ENCODE assay signal across 24 mouse cellular contexts in the genomic region with DNA sequence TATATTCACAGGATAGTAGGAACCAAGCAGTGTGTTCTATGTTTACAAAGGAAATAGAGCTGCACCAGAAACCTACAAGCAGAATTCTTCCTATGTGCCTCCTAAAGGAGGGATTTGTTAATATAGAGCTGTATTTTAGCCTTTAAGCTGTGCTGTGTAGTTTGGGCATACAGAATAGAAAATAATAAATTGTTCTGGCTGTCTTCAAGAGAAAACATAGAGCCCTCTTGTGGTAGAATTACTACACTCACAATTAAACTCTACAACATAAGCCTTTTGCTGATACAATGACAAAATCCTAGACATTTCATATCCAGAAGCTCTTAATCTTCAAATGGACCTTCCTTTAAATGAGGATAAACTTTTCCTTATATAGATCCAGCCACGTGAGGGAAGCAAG.
DNase-seq lines count a peak whose midpoint lies in the region; ATAC-seq and TF ChIP-seq lines count a peak whose summit lies in the region.
"Had no signal": no experiment of that assay in that cellular context is flagged by ENCODE, and none has a peak within 500 bp of the region (broad histone marks: within the 10 kb centered on the region; RNA-seq: fewer than 3 reads in every experiment).

No protein-coding gene starts in this region.

- H3K27me3 ChIP-seq in heart, adult 2 months (ENCODE audit: control insufficient read depth, insufficient read depth, low read length): no peaks in the 10 kb centered on the region
- no peaks in the 10 kb centered on the region for H3K27me3 ChIP-seq in midbrain, postnatal 0 days (ENCODE audit: insufficient read depth, low read length)
- H3K27me3 ChIP-seq in midbrain, embryonic 10.5 days (ENCODE audit: low read depth, poor library complexity, severe bottlenecking): no peaks in the 10 kb centered on the region
- H3K27me3 ChIP-seq: heart, embryonic 13.5 days; liver, embryonic 12.5 days; lung, embryonic 15.5 days; midbrain, embryonic 13.5 days had no signal

- intact Hi-C loops in heart, adult 2 months (cut with DNase I): loop anchor here (1.0 to 5.0 kb wide), 2 partner anchors 131 to 416 kb away; no protein-coding TSS in a partner anchor
- intact Hi-C loops in left cerebral cortex, adult 2 months (cut with DNase I): loop anchor here (2.0 to 5.0 kb wide), 3 partner anchors 131 to 594 kb away; no protein-coding TSS in a partner anchor

- no peaks in the 10 kb centered on the region for H3K9me3 ChIP-seq in midbrain, postnatal 0 days (ENCODE audit: low read length)
- H3K9me3 ChIP-seq in midbrain, embryonic 10.5 days (replicated peaks): no peaks in the 10 kb centered on the region
- H3K9me3 ChIP-seq: forebrain, embryonic 10.5 days; heart, embryonic 13.5 days; liver, embryonic 12.5 days; lung, embryonic 15.5 days; midbrain, embryonic 13.5 days had no signal

- ATAC-seq in midbrain, postnatal 0 days (ENCODE audit: low FRiP score): no peak
- ATAC-seq: activated CD4-positive, CD25-positive, alpha-beta regulatory T cell, adult 4 months; hindbrain, embryonic 16.5 days; liver, embryonic 12.5 days; midbrain, embryonic 13.5 days had no signal

- TF ChIP-seq POLR2A in heart, adult 2 months (IDR thresholded peaks at IDR 0.05; ENCODE audit: insufficient read depth, low read depth, low read length): no peak

- H3K4me1 ChIP-seq in heart, adult 2 months (ENCODE audit: control insufficient read depth, insufficient read depth, low read length): no peaks in the 10 kb centered on the region
- H3K4me1 ChIP-seq in midbrain, postnatal 0 days (ENCODE audit: insufficient read depth, low read length): no peaks in the 10 kb centered on the region
- no peaks in the 10 kb centered on the region for H3K4me1 ChIP-seq in midbrain, embryonic 10.5 days
- H3K4me1 ChIP-seq: forebrain, embryonic 10.5 days; heart, embryonic 13.5 days; liver, embryonic 12.5 days; lung, embryonic 15.5 days; midbrain, embryonic 13.5 days had no signal

- H3K4me2 ChIP-seq in midbrain, postnatal 0 days (ENCODE audit: low read depth, low read length, poor library complexity, severe bottlenecking): no peak overlapping the region
- H3K4me2 ChIP-seq: heart, embryonic 13.5 days; liver, embryonic 12.5 days; lung, embryonic 15.5 days; midbrain, embryonic 13.5 days had no signal

- no peak overlapping the region for H3K4me3 ChIP-seq in heart, adult 2 months
- no peak overlapping the region for H3K4me3 ChIP-seq in left cerebral cortex, adult 2 months
- no peak overlapping the region for H3K4me3 ChIP-seq in midbrain, postnatal 0 days (ENCODE audit: low read depth, low read length)
- no peak overlapping the region for H3K4me3 ChIP-seq in midbrain, embryonic 10.5 days
- H3K4me3 ChIP-seq: forebrain, embryonic 10.5 days; heart, embryonic 13.5 days; liver, embryonic 12.5 days; lung, embryonic 15.5 days; midbrain, embryonic 13.5 days had no signal

- peak; percentile 57 for TF ChIP-seq CTCF in heart, adult 2 months (IDR thresholded peaks at IDR 0.05)
- peak; percentile 57 for TF ChIP-seq CTCF in left cerebral cortex, adult 2 months (IDR thresholded peaks at IDR 0.05)
- TF ChIP-seq CTCF in midbrain, postnatal 0 days (IDR thresholded peaks at IDR 0.05): peak; percentile 64

- no peak for TF ChIP-seq EP300 in heart, adult 2 months (IDR thresholded peaks at IDR 0.05; ENCODE audit: insufficient read depth, low read depth, low read length)

- no peaks in the 10 kb centered on the region for H3K36me3 ChIP-seq in heart, adult 2 months (ENCODE audit: control insufficient read depth, insufficient read depth, low read length)
- H3K36me3 ChIP-seq in midbrain, postnatal 0 days (ENCODE audit: insufficient read depth, low read length): no peaks in the 10 kb centered on the region
- H3K36me3 ChIP-seq in midbrain, embryonic 10.5 days: no peaks in the 10 kb centered on the region
- H3K36me3 ChIP-seq: forebrain, embryonic 10.5 days; heart, embryonic 13.5 days; liver, embryonic 12.5 days; lung, embryonic 15.5 days; midbrain, embryonic 13.5 days had no signal

- no peak for DNase-seq in heart, adult 2 months
- no peak for DNase-seq in heart, postnatal 4 days
- no peak for DNase-seq in left cerebral cortex, adult 2 months (ENCODE audit: extremely low spot score in 1 of 2, low spot score in 2 of 2)
- no peak for DNase-seq in left cerebral cortex, adult 11 months (ENCODE audit: low spot score)
- DNase-seq in midbrain, postnatal 0 days (ENCODE audit: low spot score): peak; percentile 45
- no peak for DNase-seq in midbrain, embryonic 10.5 days (ENCODE audit: low spot score)
- peak; percentile 2 for DNase-seq in telencephalon, adult 2 months (ENCODE audit: low read depth, low spot score)
- DNase-seq in thymus, postnatal 4 days: no peak
- DNase-seq: adrenal gland, postnatal 10 days; cerebellum, adult 11 months; cerebellum, postnatal 14 days; heart, postnatal 36 days; kidney, adult 18-20 months; kidney, postnatal 25 days; right cerebral cortex, postnatal 14 days; spleen, adult 18-20 months; thymus, adult 18-20 months had no signal

- 45% methylated on average over 1 of the region's 1 CpGs for WGBS in heart, adult 2 months
- 68% methylated on average over 1 of the region's 1 CpGs for WGBS in midbrain, postnatal 0 days
- 55% methylated on average over 1 of the region's 1 CpGs for WGBS in midbrain, embryonic 10.5 days

- H3K27ac ChIP-seq in heart, adult 2 months: no peak overlapping the region
- H3K27ac ChIP-seq in left cerebral cortex, adult 2 months: no peak overlapping the region
- H3K27ac ChIP-seq in midbrain, postnatal 0 days (ENCODE audit: low read depth, low read length): no peak overlapping the region
- H3K27ac ChIP-seq in midbrain, embryonic 10.5 days (replicated peaks): no peak overlapping the region
- H3K27ac ChIP-seq: forebrain, embryonic 10.5 days; heart, embryonic 13.5 days; liver, embryonic 12.5 days; lung, embryonic 15.5 days; midbrain, embryonic 13.5 days had no signal

- H3K79me2 ChIP-seq in heart, adult 2 months (replicated peaks; ENCODE audit: control insufficient read depth, insufficient read depth, low read length): no peaks in the 10 kb centered on the region

- no peak overlapping the region for H3K9ac ChIP-seq in heart, adult 2 months (ENCODE audit: low read depth, low read length)
- no peak overlapping the region for H3K9ac ChIP-seq in midbrain, postnatal 0 days (replicated peaks; ENCODE audit: low read length, poor library complexity, severe bottlenecking)
- H3K9ac ChIP-seq: heart, embryonic 13.5 days; liver, embryonic 12.5 days; lung, embryonic 15.5 days; midbrain, embryonic 13.5 days had no signal

Comparison
In these comparisons a context has a peak if more than half of its experiments do, and no peak if none do; other contexts are left out.
1. DNase-seq: peak in midbrain, postnatal 0 days (single experiment) and telencephalon, adult 2 months (single experiment); none in heart, adult 2 months (0 of 2), heart, postnatal 4 days (single experiment), left cerebral cortex, adult 2 months (0 of 2), left cerebral cortex, adult 11 months (single experiment), midbrain, embryonic 10.5 days (single experiment) and thymus, postnatal 4 days (single experiment).
2. Peak in every context shown above with its lines, with median percentiles within 50 percentile points of each other: CTCF ChIP-seq.